11 mouse cellular contexts compared by ENCODE assay signal in the genomic region with DNA sequence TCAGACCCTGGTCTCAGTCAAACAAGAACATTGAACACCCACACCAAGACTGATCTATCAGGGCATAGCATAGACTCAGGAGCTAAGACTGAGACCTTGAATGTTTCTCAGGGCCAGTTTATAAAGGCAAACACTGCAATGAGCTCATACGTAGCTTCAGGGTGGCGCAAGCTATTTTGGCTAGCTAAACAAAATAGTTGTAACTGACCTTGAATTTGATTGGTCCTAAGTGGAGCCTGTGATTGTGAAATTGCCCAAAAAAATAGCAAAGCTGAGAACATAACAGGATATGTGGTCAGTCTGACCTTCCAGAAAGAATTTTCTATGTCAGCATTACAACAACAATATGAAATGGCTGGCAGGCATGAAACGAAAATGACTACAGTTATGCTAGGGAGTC. TPM values are rescaled to one million over a fixed set of nuclear protein-coding genes. Genes with fewer than 3 reads are reported as not detected.
DNase-seq lines count a peak whose midpoint lies in the region; ATAC-seq and TF ChIP-seq lines count a peak whose summit lies in the region.
"Had no signal": no experiment of that assay in that cellular context is flagged by ENCODE, and none has a peak within 500 bp of the region (broad histone marks: within the 10 kb centered on the region; RNA-seq: fewer than 3 reads in every experiment).

No protein-coding gene starts in this region.

- peak; percentile 37 for DNase-seq in heart, postnatal 0 days (ENCODE audit: low spot score)
- DNase-seq in heart, postnatal 36 days, result no peak
- DNase-seq in Muller cell, postnatal 12 days (ENCODE audit: inconsistent ontology term), result peak; percentile 75
- peak; percentile 57 for DNase-seq in lung, postnatal 10 days
- no peak for DNase-seq in gastrocnemius, postnatal 25 days
- DNase-seq: thymus, postnatal 25 days had no signal

- WGBS in heart, postnatal 0 days, result 70% methylated on average over 3 of the region's 3 CpGs
- WGBS in intestine, embryonic 15.5 days, result 78% methylated on average over 3 of the region's 3 CpGs
- 89% methylated on average over 3 of the region's 3 CpGs for WGBS in neural tube, embryonic 15.5 days

- H3K27me3 ChIP-seq in heart, postnatal 0 days (ENCODE audit: control insufficient read depth, insufficient read depth, low read length), result no peaks in the 10 kb centered on the region
- H3K27me3 ChIP-seq in intestine, embryonic 15.5 days (replicated peaks), result no peaks in the 10 kb centered on the region
- no peaks in the 10 kb centered on the region for H3K27me3 ChIP-seq in neural tube, embryonic 15.5 days (replicated peaks)
- H3K27me3 ChIP-seq: forebrain, embryonic 15.5 days had no signal

- no peak overlapping the region for H3K9ac ChIP-seq in heart, postnatal 0 days (replicated peaks; ENCODE audit: low read depth, low read length)
- H3K9ac ChIP-seq in intestine, embryonic 15.5 days, result no peak overlapping the region
- no peak overlapping the region for H3K9ac ChIP-seq in neural tube, embryonic 15.5 days (replicated peaks)
- H3K9ac ChIP-seq: forebrain, embryonic 15.5 days had no signal

- H3K9me3 ChIP-seq in heart, postnatal 0 days (replicated peaks; ENCODE audit: control insufficient read depth, low read length), result no peaks in the 10 kb centered on the region
- no peaks in the 10 kb centered on the region for H3K9me3 ChIP-seq in intestine, embryonic 15.5 days
- no peaks in the 10 kb centered on the region for H3K9me3 ChIP-seq in neural tube, embryonic 15.5 days (replicated peaks)
- H3K9me3 ChIP-seq: forebrain, embryonic 15.5 days had no signal

- TF ChIP-seq POLR2A in bone marrow macrophage, adult 2 months (IDR thresholded peaks at IDR 0.05; ENCODE audit: borderline replicate concordance, low read depth, low read length), result no peak

- intact Hi-C loops in heart, postnatal 36 days (cut with DNase I), result no loop called here

- ATAC-seq in heart, postnatal 0 days (ENCODE audit: insufficient read depth, low read depth), result no peak; the same call in 1 of the 2 replicates
- no peak for ATAC-seq in intestine, embryonic 15.5 days
- ATAC-seq in neural tube, embryonic 15.5 days (ENCODE audit: low FRiP score), result no peak
- ATAC-seq: forebrain, embryonic 15.5 days had no signal

- H3K4me1 ChIP-seq in heart, postnatal 0 days (ENCODE audit: control insufficient read depth, insufficient read depth), result no peaks in the 10 kb centered on the region
- peaks cover 37% of the 10 kb centered on the region for H3K4me1 ChIP-seq in bone marrow macrophage, adult 2 months (ENCODE audit: control insufficient read depth, insufficient read depth, low read length)
- no peaks in the 10 kb centered on the region for H3K4me1 ChIP-seq in intestine, embryonic 15.5 days (replicated peaks)
- H3K4me1 ChIP-seq in neural tube, embryonic 15.5 days, result no peaks in the 10 kb centered on the region
- H3K4me1 ChIP-seq: forebrain, embryonic 15.5 days had no signal

- H3K4me2 ChIP-seq in heart, postnatal 0 days (ENCODE audit: low read depth, low read length), result no peak overlapping the region
- H3K4me2 ChIP-seq in intestine, embryonic 15.5 days (replicated peaks), result no peak overlapping the region
- no peak overlapping the region for H3K4me2 ChIP-seq in neural tube, embryonic 15.5 days
- H3K4me2 ChIP-seq: forebrain, embryonic 15.5 days had no signal

- no peak overlapping the region for H3K4me3 ChIP-seq in heart, postnatal 0 days (ENCODE audit: low read depth, low read length)
- H3K4me3 ChIP-seq in bone marrow macrophage, adult 2 months (ENCODE audit: insufficient read depth, low read length), result no peak overlapping the region
- H3K4me3 ChIP-seq in intestine, embryonic 15.5 days (replicated peaks), result no peak overlapping the region
- no peak overlapping the region for H3K4me3 ChIP-seq in neural tube, embryonic 15.5 days (replicated peaks)
- H3K4me3 ChIP-seq: forebrain, embryonic 15.5 days had no signal

- no peak overlapping the region for H3K27ac ChIP-seq in heart, postnatal 0 days (ENCODE audit: low read depth)
- peak overlapping the region; percentile 96 for H3K27ac ChIP-seq in bone marrow macrophage, adult 2 months (ENCODE audit: insufficient read depth, low read depth, low read length)
- H3K27ac ChIP-seq in intestine, embryonic 15.5 days, result no peak overlapping the region
- no peak overlapping the region for H3K27ac ChIP-seq in neural tube, embryonic 15.5 days (replicated peaks)
- H3K27ac ChIP-seq: forebrain, embryonic 15.5 days had no signal

- no peak for TF ChIP-seq CTCF in heart, postnatal 0 days (IDR thresholded peaks at IDR 0.05; ENCODE audit: low read depth)
- no peak for TF ChIP-seq CTCF in bone marrow macrophage, adult 2 months (IDR thresholded peaks at IDR 0.05; ENCODE audit: low read depth, low read length)

- TF ChIP-seq EP300 in heart, postnatal 0 days (IDR thresholded peaks at IDR 0.05; ENCODE audit: low read depth), result no peak

- H3K36me3 ChIP-seq in heart, postnatal 0 days (replicated peaks; ENCODE audit: control insufficient read depth, insufficient read depth, low read length), result no peaks in the 10 kb centered on the region
- H3K36me3 ChIP-seq in intestine, embryonic 15.5 days, result no peaks in the 10 kb centered on the region
- no peaks in the 10 kb centered on the region for H3K36me3 ChIP-seq in neural tube, embryonic 15.5 days
- H3K36me3 ChIP-seq: forebrain, embryonic 15.5 days had no signal

RNA-seq across cellular contexts. Expression of a gene that starts 46.2 kb away (rescaled TPM):
- total RNA-seq in heart, postnatal 0 days (2014; rRNA removed; ENCODE audit: low replicate concordance), result 1.4 and 1.6 TPM in 2 replicates
- 3.4 and 3.7 TPM in 2 replicates for polyA plus RNA-seq in heart, postnatal 0 days (2015; fragmentation: Nextera tagmentation; extraction: Ambion mirVana)
- 1 to 10 TPM; 3.3 to 4.2 TPM for total RNA-seq in heart, postnatal 36 days (2021)
- polyA plus RNA-seq in bone marrow macrophage, adult 2 months (2012; ENCODE audit: insufficient read depth, insufficient read length, missing spikeins), result 4.2 and 5.0 TPM in 2 replicates
- polyA plus RNA-seq in intestine, embryonic 15.5 days (2015; fragmentation: Nextera tagmentation; extraction: Ambion mirVana), result 7.7 TPM in 2 replicates
- total RNA-seq in gastrocnemius, postnatal 25 days (2021), result 1 to 10 TPM; 2.5 TPM
- polyA plus RNA-seq in neural tube, embryonic 15.5 days (2015; fragmentation: Nextera tagmentation; extraction: Ambion mirVana), result 21.9 and 22.7 TPM in 2 replicates

RNA-seq across cellular contexts. Expression of a gene that starts 48.3 kb away (rescaled TPM):
- 0.46 and 0.76 TPM in 2 replicates for total RNA-seq in heart, postnatal 0 days (2014; rRNA removed; ENCODE audit: low replicate concordance)
- 0.31 and 0.51 TPM in 2 replicates for polyA plus RNA-seq in heart, postnatal 0 days (2015; fragmentation: Nextera tagmentation; extraction: Ambion mirVana)
- under 1 TPM; 0.19 to 0.28 TPM for total RNA-seq in heart, postnatal 36 days (2021)
- polyA plus RNA-seq in bone marrow macrophage, adult 2 months (2012; ENCODE audit: insufficient read depth, insufficient read length, missing spikeins), result not detected in 2 replicates
- 0.21 and 0.33 TPM in 2 replicates for polyA plus RNA-seq in intestine, embryonic 15.5 days (2015; fragmentation: Nextera tagmentation; extraction: Ambion mirVana)
- total RNA-seq in gastrocnemius, postnatal 25 days (2021), result under 1 TPM in 1 of 2 experiments, not detected in 1; 0.13 TPM
- polyA plus RNA-seq in neural tube, embryonic 15.5 days (2015; fragmentation: Nextera tagmentation; extraction: Ambion mirVana), result 3.6 and 3.7 TPM in 2 replicates
- total RNA-seq: MEL had no signal

Comparison
In these comparisons a context has a peak if more than half of its experiments do, and no peak if none do; other contexts are left out.
1. DNase-seq: peak in heart, postnatal 0 days (single experiment), Muller cell, postnatal 12 days (single experiment) and lung, postnatal 10 days (single experiment); none in heart, postnatal 36 days (0 of 2) and gastrocnemius, postnatal 25 days (single experiment).